Mouse (Mus musculus) heart, adult 2 months (tissue): ENCODE results near the gene Ppp3ca. TPM values are rescaled to one million over a fixed set of nuclear protein-coding genes. Genes with fewer than 3 reads are reported as not detected.

ENCODE experiments used
- DNase-seq, 2 experiments: peaks; one replicate each; pipeline ENCODE4 v3.0.0; 2021
- H3K27ac ChIP-seq: fragments of 200-600 bp; 2 replicates; pipeline ENCODE4 v1.8.1; 2022
- H3K27me3 ChIP-seq: fragments of 200-500 bp; 2 replicates; pipeline ENCODE4 v1.6.1; 2012; ENCODE audit warnings: mild to moderate bottlenecking, low read length, inconsistent platforms, mixed read lengths; ENCODE audit not compliant: control insufficient read depth, insufficient read depth
- H3K36me3 ChIP-seq: fragments of 200-500 bp; 2 replicates; pipeline ENCODE4 v1.6.1; 2012; ENCODE audit warnings: low read length, inconsistent platforms; ENCODE audit not compliant: control insufficient read depth, insufficient read depth
- H3K4me1 ChIP-seq: fragments of 200-500 bp; 2 replicates; pipeline ENCODE4 v1.6.1; 2011; ENCODE audit warnings: low read length; ENCODE audit not compliant: control insufficient read depth, insufficient read depth
- H3K4me3 ChIP-seq: fragments of 200-600 bp; 2 replicates; pipeline ENCODE4 v1.8.1; 2022
- H3K79me2 ChIP-seq: fragments of 200-500 bp; replicated peaks from 2 replicates; pipeline ENCODE4 v1.6.1; 2012; ENCODE audit warnings: mild to moderate bottlenecking, inconsistent platforms, low read length, moderate library complexity, mixed read lengths; ENCODE audit not compliant: control insufficient read depth, insufficient read depth
- H3K9ac ChIP-seq: fragments of 200-500 bp; 2 replicates; pipeline ENCODE4 v1.6.1; 2012; ENCODE audit warnings: low read depth, mild to moderate bottlenecking, control low read depth, inconsistent platforms, low read length, mixed read lengths
- CTCF ChIP-seq: fragments of 200-600 bp; IDR thresholded peaks from 2 replicates; pipeline ENCODE4 v1.8.1; 2022; ENCODE audit warnings: antibody characterized with exemption, mild to moderate bottlenecking, moderate library complexity
- EP300 ChIP-seq: fragments of 200-500 bp; IDR thresholded peaks from 2 replicates; pipeline ENCODE4 v1.6.1; 2011; ENCODE audit warnings: low read depth, low read length, control low read depth; ENCODE audit not compliant: insufficient read depth
- POLR2A ChIP-seq: fragments of 200-500 bp; IDR thresholded peaks from 2 replicates; pipeline ENCODE4 v1.6.1; 2011; ENCODE audit warnings: mild to moderate bottlenecking, low read depth, low read length, control low read depth; ENCODE audit not compliant: insufficient read depth
- WGBS: fragments of 180-500 bp; shearing (Covaris S2); methylation state at CpG from one replicate; pipeline ENCODE4 v1.1.7; 2018; 5-methylcytosine and 5-hydroxymethylcytosine counted together
- intact Hi-C: fragments of 180-260 bp; cut with DNase I; formaldehyde crosslinking; loops from one replicate; pipeline ENCODE4 v1.15.1; 2025
- polyA plus RNA-seq: library from polyadenylated mRNA; depleted of rRNA; stranded (reverse); fragments of >200 nt; gene quantifications from 2 replicates; pipeline ENCODE4 v1.2.3, GENCODE M21; 2012
- total RNA-seq, 2 experiments: library from RNA; stranded (reverse); gene quantifications; 2 replicates each; pipeline ENCODE4 v1.2.3; 2021

Gene Ppp3ca
- total and polyA plus RNA-seq, 3 experiments = 18.3 to 44.3 (median 41.7) TPM

GRCm38 (mm10) chr3:136791404-136791803 lies 121.5 kb downstream of the Ppp3ca start:
- Histone ChIP-seq H3K9ac (no peak overlapping the region), H3K4me3 (no peak overlapping the region), H3K27ac (no peak overlapping the region), H3K79me2 (peaks cover 3% of the 10 kb centered on the region), H3K4me1 (peaks cover 16% of the 10 kb centered on the region), H3K36me3 (peaks cover 14% of the 10 kb centered on the region), H3K27me3 (no peaks in the 10 kb centered on the region)
- no peak for DNase-seq
- 51% methylated on average over 5 of the region's 5 CpGs for WGBS
- no peak for TF ChIP-seq CTCF
- no peak for TF ChIP-seq POLR2A
- TF ChIP-seq EP300 = no peak
- intact Hi-C loops = no loop called here

- Histone ChIP-seq H3K36me3 (peaks cover 14% of the 10 kb centered on the region), H3K4me1 (peaks cover 16% of the 10 kb centered on the region), H3K27me3 (no peaks in the 10 kb centered on the region), H3K27ac (no peak overlapping the region), H3K4me3 (no peak overlapping the region), H3K79me2 (peaks cover 6% of the 10 kb centered on the region), H3K9ac (no peak overlapping the region)
- WGBS = 98% methylated on average over 2 of the region's 2 CpGs
- no peak for DNase-seq
- TF ChIP-seq EP300 (no peak), POLR2A (no peak), CTCF (no peak)
- intact Hi-C loops = no loop called here
Measured at GRCm38 (mm10) chr3:136791946-136792345, 122.0 kb downstream of the Ppp3ca start.

GRCm38 (mm10) chr3:136793411-136793810 lies 123.5 kb downstream of the Ppp3ca start:
- intact Hi-C loops = no loop called here
- Histone ChIP-seq H3K79me2 (peaks cover 3% of the 10 kb centered on the region), H3K27ac (no peak overlapping the region), H3K27me3 (no peaks in the 10 kb centered on the region), H3K4me1 (peaks cover 16% of the 10 kb centered on the region), H3K9ac (no peak overlapping the region), H3K36me3 (peaks cover 14% of the 10 kb centered on the region), H3K4me3 (no peak overlapping the region)
- 32% methylated on average over 2 of the region's 2 CpGs for WGBS
- no peak for TF ChIP-seq POLR2A
- TF ChIP-seq EP300 = no peak
- TF ChIP-seq CTCF = no peak
- no peak for DNase-seq

GRCm38 (mm10) chr3:136794426-136795217 lies 124.7 kb downstream of the Ppp3ca start:
- H3K36me3 ChIP-seq = peaks cover 15% of the 10 kb centered on the region
- H3K27me3 ChIP-seq = no peaks in the 10 kb centered on the region
- 58% methylated on average over 7 of the region's 7 CpGs for WGBS
- peaks cover 3% of the 10 kb centered on the region for H3K79me2 ChIP-seq
- intact Hi-C loops = no loop called here
- TF ChIP-seq EP300 = no peak
- TF ChIP-seq POLR2A = no peak
- TF ChIP-seq CTCF = no peak
- DNase-seq = no peak
- no peak overlapping the region for H3K4me3 ChIP-seq
- peak overlapping the region; percentile 15; the same call in 1 of the 2 replicates for H3K27ac ChIP-seq
- H3K9ac ChIP-seq = no peak overlapping the region
- H3K4me1 ChIP-seq = peaks cover 16% of the 10 kb centered on the region

- H3K27me3 ChIP-seq = no peaks in the 10 kb centered on the region
- no peak overlapping the region for H3K9ac ChIP-seq
- peaks cover 4% of the 10 kb centered on the region for H3K36me3 ChIP-seq
- DNase-seq = no peak
- intact Hi-C loops = no loop called here
- TF ChIP-seq POLR2A (no peak), CTCF (no peak), EP300 (no peak)
- 62% methylated on average over 3 of the region's 3 CpGs for WGBS
- peaks cover 2% of the 10 kb centered on the region for H3K4me1 ChIP-seq
- no peak overlapping the region for H3K27ac ChIP-seq
- H3K79me2 ChIP-seq = peaks cover 3% of the 10 kb centered on the region
- H3K4me3 ChIP-seq = no peak overlapping the region
Measured at GRCm38 (mm10) chr3:136798896-136799295, 129.0 kb downstream of the Ppp3ca start.

GRCm38 (mm10) chr3:136802595-136802994 lies 132.7 kb downstream of the Ppp3ca start:
- H3K79me2 ChIP-seq = peaks cover 7% of the 10 kb centered on the region
- no peaks in the 10 kb centered on the region for H3K27me3 ChIP-seq
- peaks cover 2% of the 10 kb centered on the region; the same call in 1 of the 2 replicates for H3K36me3 ChIP-seq
- TF ChIP-seq EP300 = 0 out of 2 replicates have a peak, but pooled peaks have one; percentile 65
- no peak for TF ChIP-seq POLR2A
- TF ChIP-seq CTCF = no peak
- intact Hi-C loops = loop anchor here (5.0 kb wide), 1 partner anchor 60 kb away; no protein-coding TSS in a partner anchor
- H3K4me3 ChIP-seq = no peak overlapping the region
- H3K27ac ChIP-seq = no peak overlapping the region
- H3K9ac ChIP-seq = no peak overlapping the region
- DNase-seq = peak; percentile 65 to 78
- WGBS = 46% methylated on average over 4 of the region's 4 CpGs
- H3K4me1 ChIP-seq = no peaks in the 10 kb centered on the region; the same call in 1 of the 2 replicates
